Mouse (Mus musculus): Measurements from ENCODE around the gene Mfsd14a. TPM values are rescaled to one million over a fixed set of nuclear protein-coding genes. Genes with fewer than 3 reads are reported as not detected.
"Not testable (repeated sequence)": the region's sequence is repeated elsewhere in the genome, so short reads cannot be mapped to it uniquely, and the experiment has no call there.

Gene Mfsd14a
- total RNA-seq, 2 experiments from 2014 or later, result 26.2 to 26.3 TPM

- intact Hi-C loops (cut with DNase I), result no loop called here
- DNase-seq, result no peak
These were observed 6.1 kb downstream of the Mfsd14a start for GRCm38 (mm10) chr3:116656184-116656965.

- DNase-seq; intact Hi-C loops (cut with DNase I): not testable (repeated sequence)
These were observed 8.4 kb downstream of the Mfsd14a start for GRCm38 (mm10) chr3:116654051-116654450.

GRCm38 (mm10) chr3:116653278-116653945 lies 9.1 kb downstream of the Mfsd14a start:
- DNase-seq, result no peak
- intact Hi-C loops (cut with DNase I), result no loop called here

GRCm38 (mm10) chr3:116652033-116652446 lies 10.4 kb downstream of the Mfsd14a start:
- no peak for DNase-seq
- intact Hi-C loops (cut with DNase I), result no loop called here

- no peak for DNase-seq
- intact Hi-C loops (cut with DNase I), result no loop called here
These were observed 11.8 kb downstream of the Mfsd14a start for GRCm38 (mm10) chr3:116650698-116651097.

GRCm38 (mm10) chr3:116648805-116649204 lies 13.7 kb downstream of the Mfsd14a start:
- intact Hi-C loops (cut with DNase I), result no loop called here
- no peak for DNase-seq

GRCm38 (mm10) chr3:116646387-116646786 lies 16.1 kb downstream of the Mfsd14a start:
- intact Hi-C loops (cut with DNase I), result no loop called here
- DNase-seq, result no peak

GRCm38 (mm10) chr3:116642373-116642772 lies 20.1 kb downstream of the Mfsd14a start:
- DNase-seq, result no peak
- intact Hi-C loops (cut with DNase I), result no loop called here

GRCm38 (mm10) chr3:116641811-116642371 lies 20.6 kb downstream of the Mfsd14a start:
- DNase-seq, result no peak
- intact Hi-C loops (cut with DNase I), result no loop called here

GRCm38 (mm10) chr3:116640024-116640423 lies 22.5 kb downstream of the Mfsd14a start:
- DNase-seq, result no peak
- intact Hi-C loops (cut with DNase I), result no loop called here

- DNase-seq, result no peak
- intact Hi-C loops (cut with DNase I), result no loop called here
These were observed 23.9 kb downstream of the Mfsd14a start for GRCm38 (mm10) chr3:116638572-116638971.

- intact Hi-C loops (cut with DNase I), result no loop called here
- DNase-seq, result no peak
These were observed 24.6 kb downstream of the Mfsd14a start for GRCm38 (mm10) chr3:116637693-116638476.

- DNase-seq, result no peak
- intact Hi-C loops (cut with DNase I), result no loop called here
These were observed 26.7 kb downstream of the Mfsd14a start for GRCm38 (mm10) chr3:116635799-116636198.

GRCm38 (mm10) chr3:116634853-116635252 lies 27.6 kb downstream of the Mfsd14a start:
- intact Hi-C loops (cut with DNase I), result no loop called here
- no peak for DNase-seq

- intact Hi-C loops (cut with DNase I), result no loop called here
- DNase-seq, result no peak
These were observed 28.4 kb downstream of the Mfsd14a start for GRCm38 (mm10) chr3:116634091-116634490.

GRCm38 (mm10) chr3:116632971-116633370 lies 29.5 kb downstream of the Mfsd14a start:
- intact Hi-C loops (cut with DNase I), result no loop called here

GRCm38 (mm10) chr3:116631459-116631858 lies 31.0 kb downstream of the Mfsd14a start:
- intact Hi-C loops (cut with DNase I), result no loop called here
- no peak for DNase-seq

More at GRCm38 (mm10) chr3:116632971-116633370, 29.5 kb downstream of the Mfsd14a start:
- DNase-seq, result no peak

- intact Hi-C loops (cut with DNase I), result no loop called here
- no peak for DNase-seq
These were observed 39.8 kb downstream of the Mfsd14a start for GRCm38 (mm10) chr3:116622641-116623040.

GRCm38 (mm10) chr3:116620636-116621370 lies 41.7 kb downstream of the Mfsd14a start:
- intact Hi-C loops (cut with DNase I), result no loop called here
- no peak for DNase-seq

- intact Hi-C loops (cut with DNase I), result no loop called here
- DNase-seq, result no peak
These were observed 43.6 kb downstream of the Mfsd14a start for GRCm38 (mm10) chr3:116618855-116619254.

All from heart, postnatal 14 days (tissue).